Mouse (Mus musculus) cerebellum, adult 9-11 months (tissue): ENCODE measurements around the gene Slc38a1.
"Not testable (repeated sequence)": the region's sequence is repeated elsewhere in the genome, so short reads cannot be mapped to it uniquely, and the experiment has no call there.

Source experiments
- DNase-seq: peaks from one replicate; pipeline ENCODE4 v3.0.0; 2022

Gene Slc38a1

DNA sequence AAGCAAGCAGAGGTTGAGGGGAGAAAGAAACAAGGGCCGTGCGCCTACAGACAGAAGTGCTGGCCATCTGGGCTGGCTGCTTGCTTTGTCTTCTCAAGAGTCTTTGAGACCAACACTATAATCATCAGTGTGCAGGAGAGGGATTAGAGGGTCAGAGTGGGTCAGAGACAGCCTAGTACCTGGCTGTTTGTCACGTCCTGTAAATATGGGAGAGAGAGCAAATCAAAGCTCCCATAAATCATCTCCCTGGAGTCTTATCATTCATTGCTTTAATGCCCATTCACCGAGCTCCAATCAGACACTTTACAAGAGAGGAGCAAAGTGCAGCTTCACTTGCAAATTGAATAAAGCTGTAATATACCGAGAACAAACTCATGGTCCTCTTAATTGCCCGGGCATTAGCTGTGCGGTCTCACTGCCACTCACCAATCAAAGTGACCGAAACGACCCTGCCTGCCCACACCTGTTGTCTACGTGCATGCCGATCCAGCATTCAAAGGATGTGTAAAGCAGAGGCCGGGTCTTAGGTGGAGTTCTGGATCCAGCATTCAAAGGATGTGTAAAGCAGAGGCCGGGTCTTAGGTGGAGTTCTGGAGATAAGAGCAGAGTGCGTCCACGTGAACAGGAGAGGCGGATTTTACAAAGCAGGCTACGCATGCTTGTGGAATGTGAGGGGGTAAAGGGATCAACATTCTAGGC lies 15.0 kb upstream of the Slc38a1 start:
- DNase-seq: no peak

DNA sequence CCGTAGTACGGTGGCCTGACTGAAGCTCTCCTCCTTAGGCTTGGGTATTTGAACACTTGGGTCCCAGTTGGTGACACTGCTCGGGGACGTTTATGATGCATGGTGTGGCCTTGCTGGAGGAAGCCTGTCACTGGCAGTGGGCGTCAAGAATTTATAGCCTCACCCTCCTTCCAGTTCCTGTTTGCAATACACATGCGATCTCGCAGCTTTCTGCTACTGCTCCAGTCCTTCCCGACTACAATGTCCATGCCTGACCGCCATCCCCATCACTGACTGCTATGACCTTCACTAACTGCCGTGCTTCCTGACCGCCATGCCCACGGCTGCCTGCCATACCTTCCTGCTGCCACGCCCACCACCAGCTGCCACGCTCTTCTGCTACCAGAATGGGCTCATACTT lies 12.8 kb upstream of the Slc38a1 start:
- no peak for DNase-seq

DNA sequence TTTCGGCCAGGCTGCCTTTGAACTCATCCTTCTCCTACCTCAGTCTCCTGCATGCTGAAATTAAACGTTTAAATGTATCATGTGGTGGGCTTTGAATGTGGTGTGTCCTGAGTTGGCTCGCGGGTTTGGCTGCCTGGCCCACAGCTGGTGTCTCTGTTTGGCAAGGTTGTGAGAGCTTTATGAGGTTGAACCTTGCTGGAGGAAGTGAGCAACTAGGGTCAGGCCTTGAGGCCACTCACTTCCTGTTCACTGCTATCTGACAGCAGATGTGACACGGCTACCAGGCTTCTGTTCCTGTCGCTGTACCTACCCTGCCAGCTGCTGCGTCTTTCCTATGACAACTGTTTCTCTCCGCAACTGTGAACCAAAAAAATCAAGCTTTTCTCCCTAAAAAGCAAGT lies 12.0 kb upstream of the Slc38a1 start:
- DNase-seq: no peak

DNA sequence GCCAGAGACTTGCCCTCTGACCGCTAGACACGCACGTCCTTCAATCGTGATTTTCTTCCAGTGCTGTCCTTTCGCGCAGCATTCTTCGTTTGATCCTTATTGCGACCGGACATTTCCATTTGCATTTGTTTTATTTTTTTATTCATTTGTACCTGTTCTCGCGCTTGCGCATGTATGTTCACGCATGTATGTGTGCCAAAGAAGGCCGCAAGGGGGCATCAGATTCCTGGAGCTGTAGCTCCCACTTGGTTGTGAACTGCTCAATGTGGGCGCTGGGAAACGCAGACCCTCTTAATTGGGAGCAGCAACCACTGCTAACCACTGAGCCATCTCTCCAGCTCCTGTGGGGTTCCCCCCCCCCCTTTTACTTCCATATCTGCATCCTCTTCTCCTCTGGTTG lies 10.3 kb upstream of the Slc38a1 start:
- DNase-seq: no peak

DNA sequence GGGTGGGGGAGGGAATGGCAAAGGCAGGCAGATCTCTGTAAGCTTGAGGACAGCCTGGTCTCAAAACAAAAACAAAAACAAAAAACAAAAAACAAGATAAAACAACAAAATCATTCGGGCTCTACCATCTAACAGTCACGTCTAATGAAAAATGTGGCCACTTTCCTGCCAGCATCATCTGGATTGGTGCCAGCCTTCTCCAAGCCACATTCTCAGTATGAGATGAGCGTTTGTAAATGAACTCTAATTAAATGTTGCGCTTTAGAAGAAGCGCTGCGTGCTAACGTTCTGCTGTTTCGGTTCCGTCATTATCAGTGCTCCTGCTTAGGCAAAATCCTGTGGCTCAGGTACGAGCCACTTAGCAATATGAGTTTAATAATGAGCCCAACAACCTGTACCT lies 9.8 kb upstream of the Slc38a1 start:
- DNase-seq: no peak

DNA sequence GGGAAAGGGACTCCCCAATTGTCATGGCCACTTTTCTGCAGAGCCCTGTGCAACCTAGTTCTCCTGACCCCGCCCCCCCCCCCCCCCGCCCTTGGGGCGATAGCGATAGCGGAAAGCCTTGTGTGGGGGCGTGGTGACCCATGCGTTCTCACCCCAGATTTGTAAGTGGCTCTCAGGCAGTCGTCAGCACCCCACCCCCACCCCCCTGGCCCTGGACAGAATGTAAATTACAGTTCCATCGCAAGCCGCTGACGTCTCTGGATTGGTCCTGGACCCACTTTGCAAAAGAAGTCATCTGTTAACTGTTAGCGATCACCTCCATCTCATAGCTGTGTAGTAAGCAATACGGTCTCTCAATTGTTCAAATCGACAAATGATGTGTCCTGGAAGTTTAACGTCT lies 4.7 kb upstream of the Slc38a1 start:
- DNase-seq: no peak

DNA sequence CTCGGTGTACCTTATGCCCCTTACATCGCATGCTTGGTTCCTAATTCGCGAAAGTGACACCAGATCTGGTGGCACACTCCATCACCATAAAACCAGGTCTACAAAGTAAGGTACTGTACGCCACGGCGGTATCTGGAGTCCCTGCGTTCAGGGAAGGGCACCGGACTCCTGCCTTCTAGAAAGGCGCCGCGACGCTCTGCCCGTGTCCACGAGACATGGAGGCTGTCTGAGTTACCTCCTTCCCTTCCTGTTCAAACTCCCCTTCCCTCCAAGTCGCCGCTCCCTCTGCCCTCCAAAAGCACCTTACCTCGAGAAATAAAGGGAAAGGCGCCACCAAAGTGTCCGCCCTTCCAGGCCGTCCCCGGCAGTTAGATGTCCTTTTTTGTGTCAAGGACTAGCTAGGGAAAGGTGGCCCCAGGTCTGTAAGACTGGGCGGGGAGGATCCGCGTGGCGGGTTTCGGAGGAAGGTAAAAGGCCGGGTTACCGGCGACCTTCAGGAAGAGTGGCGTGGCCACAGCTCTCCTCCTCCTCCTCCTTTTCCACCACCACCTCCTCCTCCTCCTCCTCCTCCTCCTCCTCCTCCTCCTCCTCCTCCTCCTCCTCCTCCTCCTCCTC lies 785 bp downstream of the Slc38a1 start:
- DNase-seq: peak; percentile 57

DNA sequence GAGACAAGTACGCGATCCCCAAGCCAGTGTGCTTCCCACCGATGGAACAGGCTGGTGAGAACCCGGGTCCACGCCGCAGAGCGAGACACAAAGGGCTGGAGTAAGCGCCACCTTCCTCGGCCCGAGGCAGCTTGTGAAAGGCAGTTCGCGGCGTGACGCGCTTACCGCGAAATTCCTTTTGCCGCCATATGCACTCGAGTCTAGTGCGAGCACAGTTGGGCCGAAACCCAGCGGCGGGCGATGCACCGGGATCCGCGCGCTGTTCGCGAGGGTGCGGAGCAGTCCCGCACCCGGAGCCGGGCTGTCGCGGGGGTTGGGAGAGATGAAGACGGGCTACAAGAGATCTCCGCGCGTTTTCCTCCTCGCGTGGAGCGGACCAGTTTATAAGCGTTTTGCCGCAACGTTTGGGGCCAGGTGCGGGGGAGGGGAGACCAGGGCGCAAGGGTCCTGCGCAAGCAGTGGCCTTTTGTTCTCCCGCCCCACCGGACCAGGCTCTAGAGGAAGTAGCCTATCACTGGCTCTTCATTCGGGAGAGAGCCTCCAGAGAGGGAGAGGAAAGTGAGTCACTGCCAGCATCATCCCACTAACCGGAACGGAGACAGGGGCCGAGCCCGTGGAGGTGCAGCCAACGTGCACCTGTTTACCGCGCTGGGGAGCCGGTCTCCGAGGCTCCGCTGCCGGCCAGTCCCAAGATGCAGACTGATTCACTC lies 1.4 kb downstream of the Slc38a1 start:
- DNase-seq: peak; percentile 84

DNA sequence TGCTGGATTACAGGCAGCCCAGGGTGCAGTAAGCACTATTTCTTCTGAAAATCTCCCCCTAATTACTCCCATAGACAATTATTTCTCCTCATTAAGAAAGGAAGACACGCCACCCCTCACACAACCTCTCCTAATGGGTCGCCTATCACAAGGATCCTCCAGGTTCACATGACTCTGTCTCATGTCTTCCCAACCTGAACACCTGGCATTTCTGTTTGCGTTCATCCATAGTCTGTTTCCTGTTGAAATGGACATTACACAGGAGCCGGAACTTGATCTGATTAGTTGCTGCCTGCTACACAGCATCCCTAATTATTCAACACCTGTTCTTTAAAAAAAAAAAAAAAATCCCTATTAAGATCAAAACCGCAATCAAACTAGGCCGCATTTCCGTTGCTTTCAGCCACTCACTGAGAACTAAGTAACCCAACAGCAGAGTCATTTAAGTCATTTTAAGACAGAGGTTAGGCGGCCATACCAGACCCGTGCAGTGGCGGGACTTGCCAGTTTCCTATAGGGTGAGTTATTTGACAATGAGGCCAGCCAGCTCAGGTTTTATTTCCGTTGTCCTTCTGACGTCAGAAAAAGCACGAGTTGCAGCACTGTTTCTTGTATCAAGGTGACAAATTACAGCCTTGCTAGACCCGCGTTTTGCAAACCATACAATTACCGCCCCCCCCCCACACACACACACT lies 2.3 kb downstream of the Slc38a1 start:
- DNase-seq: peak; percentile 52

DNA sequence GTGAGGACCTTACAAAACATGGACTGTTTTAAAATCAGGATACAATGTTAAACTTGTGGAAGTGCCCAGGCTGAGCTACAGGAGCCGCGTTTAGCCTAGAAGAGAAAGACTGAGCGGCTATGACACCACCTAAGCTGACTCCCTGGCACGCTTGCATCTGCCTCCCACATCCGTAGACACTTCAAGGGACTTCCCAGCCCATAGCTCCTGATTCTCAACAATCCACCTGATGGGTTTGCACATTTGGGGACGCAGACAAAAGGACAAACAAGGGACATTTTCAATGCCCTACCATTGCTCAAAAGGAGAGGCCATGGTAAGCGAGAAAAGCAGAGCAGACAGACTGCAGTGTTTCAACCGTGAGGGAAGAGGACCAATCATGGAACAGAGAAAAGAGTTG lies 3.1 kb downstream of the Slc38a1 start:
- peak; percentile 28 for DNase-seq

DNA sequence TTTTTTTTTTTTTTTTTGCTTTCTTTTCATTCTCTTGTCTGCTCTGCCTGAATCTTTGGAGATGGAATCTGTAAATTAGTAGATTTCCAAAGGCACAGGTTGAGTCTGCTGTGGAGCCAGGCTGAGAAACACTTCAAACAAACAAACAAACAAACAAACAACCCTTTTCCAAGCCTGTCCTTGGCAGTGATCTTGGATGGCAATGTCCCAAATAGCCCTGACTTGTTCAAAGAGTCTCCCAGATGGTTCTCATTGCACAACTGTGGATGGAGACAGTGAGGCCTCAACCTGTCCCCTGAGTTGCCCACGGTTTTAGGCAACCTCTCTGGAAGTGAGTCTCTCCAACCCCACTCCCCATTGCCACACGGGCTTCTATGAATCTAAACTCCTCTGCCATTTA lies 4.1 kb downstream of the Slc38a1 start:
- DNase-seq: peak; percentile 34

DNA sequence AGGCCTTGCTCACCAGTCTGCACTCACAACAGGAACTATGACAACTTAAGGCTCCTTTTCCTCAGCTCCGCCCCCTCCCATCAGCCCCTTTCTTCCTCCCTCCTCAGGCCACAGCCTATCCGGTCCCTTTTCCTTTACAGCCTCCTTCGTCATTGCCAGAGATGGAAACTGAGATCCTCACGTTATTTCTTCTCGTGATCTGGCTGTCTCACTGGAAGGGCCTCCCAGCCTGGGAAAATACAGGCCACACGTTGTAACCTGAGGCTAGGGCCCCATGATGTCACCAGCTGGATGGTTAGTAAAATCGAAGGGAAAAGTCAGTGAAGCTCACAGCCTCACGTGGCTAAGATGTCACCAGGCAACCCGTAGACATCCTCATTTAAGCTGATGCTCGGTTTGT lies 4.5 kb downstream of the Slc38a1 start:
- peak; percentile 25 for DNase-seq

DNA sequence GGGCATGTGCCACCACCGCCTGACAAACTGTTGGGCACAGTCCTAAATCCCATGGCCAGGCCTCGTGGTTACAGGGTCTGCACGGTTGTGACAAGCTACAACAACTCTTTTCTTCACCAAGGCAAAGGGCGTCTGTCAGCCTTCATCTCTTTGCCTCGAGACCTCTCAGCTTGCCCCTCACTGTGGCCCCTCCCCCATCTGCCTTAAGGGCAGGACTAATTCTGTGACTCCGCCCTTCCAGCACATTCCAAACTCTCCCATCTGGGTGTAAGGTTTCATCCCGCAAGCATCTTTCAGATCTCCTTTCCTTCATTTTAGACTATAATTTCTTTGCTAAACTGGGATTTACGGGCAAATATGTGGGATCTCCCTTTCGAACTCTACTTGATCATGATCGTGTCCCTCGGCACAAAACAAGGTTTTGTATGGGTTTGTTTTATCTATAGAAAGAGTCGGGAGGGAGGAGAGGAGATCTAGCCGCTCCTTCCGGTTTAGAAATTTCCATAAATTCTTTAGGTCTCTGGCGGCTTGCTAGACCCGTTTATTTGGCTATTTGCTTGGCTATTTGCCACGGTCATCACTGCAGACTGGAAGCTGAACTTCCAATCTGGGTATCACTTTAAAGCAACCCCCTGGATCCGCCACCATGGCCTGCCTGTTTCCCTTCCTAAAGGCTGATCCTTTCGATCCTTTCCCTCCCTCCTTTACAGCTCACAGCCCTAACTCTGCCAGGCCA lies 7.9 kb downstream of the Slc38a1 start:
- DNase-seq: no peak

DNA sequence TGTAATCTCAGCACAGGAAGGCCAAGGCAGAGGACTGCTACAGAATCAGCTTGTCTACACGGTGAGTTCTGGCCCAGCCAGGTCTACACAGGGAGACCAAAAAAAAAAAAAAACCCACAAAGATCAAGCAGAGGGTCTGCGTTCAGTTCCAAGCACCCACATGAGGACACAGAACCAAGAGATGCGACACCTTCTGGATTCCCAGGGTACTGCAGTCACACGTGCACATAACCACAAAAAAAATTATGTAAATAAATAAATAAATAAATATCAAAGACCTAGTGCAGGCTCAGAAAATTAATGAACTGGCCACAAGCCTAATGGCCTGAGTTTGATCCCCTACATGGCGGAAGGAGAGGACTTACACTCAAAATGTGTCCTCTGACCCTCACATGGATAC lies 10.5 kb downstream of the Slc38a1 start:
- no peak for DNase-seq

DNA sequence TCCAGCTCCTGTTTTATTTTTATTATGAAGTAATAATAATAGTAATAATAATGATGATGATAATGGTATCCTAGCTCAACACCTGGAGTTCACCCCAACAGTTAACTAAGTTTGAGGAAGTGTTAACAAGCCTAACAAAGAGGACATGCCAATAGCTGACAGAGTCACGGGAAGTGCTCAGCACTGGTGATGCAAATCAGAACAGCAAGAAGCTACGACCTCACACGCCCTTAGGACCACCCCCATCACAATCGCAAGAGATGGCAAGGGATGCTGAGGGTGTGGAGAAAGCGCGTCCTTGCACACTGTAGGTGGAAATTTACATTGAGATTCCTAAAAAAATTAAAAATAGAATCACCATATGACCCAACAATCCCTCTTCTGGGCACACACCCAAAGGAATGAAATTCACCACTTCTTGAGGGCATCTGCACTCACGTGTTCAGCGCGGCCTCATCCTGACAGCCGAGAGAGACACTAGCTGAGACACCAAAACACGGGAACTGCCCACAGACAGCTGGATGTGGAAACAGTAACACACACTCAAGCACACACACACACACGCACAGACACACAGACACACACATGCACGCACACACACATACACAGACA lies 11.5 kb downstream of the Slc38a1 start:
- DNase-seq: no peak

DNA sequence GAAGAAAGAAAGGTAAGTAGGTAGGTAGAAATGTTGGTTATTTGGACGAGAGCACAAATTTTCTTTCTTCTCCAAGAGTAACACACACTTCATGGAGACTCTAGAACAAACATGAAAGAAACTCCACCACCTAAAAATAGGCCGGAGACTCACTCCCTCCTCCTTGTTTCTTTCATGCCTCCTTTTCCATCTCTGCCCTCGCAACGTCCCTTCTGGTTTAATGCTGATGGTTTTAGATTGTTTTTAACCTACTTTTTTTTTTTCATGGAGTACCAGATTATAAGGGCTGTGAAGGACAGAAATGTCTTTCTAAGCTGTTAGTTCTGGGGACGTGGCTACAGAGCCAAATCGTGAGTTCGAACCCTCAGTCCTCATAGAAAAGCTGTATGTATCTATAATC lies 14.5 kb downstream of the Slc38a1 start:
- DNase-seq: no peak

DNA sequence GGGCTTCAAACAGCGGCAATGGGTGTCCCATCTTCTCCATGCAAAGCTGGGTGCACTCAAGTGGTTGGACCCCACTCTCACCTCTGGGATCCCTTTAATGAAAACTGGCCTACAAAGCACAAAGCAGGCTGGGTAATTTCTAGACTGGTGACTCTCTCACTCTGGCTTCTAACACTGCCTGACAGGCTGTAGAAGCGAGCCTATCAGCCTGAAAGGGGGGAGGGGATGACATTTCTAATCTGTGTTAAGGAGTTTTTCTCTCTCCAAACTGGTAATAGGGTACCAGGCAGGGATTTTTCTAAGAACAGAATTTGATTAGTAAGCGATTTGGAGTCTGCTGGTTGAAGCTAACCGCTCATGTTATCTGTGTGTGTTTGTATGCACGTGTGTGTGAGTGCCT lies 15.8 kb downstream of the Slc38a1 start:
- DNase-seq: no peak

DNA sequence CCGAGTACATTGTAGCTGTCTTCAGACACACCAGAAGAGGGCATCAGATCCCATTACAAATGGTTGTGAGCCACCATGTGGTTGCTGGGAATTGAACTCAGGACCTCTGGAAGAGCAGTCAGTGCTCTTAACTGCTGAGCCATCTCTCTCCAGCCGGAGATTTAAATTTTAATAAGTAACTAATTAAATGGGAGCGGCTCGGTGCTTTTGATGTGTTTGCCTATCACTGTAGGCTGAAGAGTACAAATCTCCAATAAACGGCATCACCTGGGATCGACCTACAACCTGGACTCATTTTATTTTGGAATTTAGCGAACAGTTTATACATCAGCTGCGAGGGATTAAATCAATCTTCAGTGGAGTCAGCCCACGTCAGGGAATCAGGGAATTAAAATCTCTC lies 17.7 kb downstream of the Slc38a1 start:
- not testable (repeated sequence) for DNase-seq

DNA sequence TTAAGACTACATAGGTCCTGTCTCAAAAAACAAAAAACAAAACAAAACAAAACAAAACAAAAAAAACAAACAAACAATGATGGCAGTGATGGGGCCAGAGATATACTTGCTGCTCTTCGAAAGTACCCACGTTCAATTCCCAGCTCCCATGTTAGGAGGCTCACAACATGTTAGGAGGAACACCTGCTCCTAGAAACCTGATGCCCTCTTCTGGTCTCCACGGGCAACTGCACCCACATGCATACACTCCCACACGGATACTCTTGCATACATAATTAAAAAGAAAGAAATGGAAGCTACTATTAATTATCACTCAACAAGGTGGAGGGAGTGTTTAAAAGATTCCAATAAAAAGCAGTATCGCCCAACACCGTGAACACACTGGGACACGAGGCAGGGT lies 20.3 kb downstream of the Slc38a1 start:
- no peak for DNase-seq

DNA sequence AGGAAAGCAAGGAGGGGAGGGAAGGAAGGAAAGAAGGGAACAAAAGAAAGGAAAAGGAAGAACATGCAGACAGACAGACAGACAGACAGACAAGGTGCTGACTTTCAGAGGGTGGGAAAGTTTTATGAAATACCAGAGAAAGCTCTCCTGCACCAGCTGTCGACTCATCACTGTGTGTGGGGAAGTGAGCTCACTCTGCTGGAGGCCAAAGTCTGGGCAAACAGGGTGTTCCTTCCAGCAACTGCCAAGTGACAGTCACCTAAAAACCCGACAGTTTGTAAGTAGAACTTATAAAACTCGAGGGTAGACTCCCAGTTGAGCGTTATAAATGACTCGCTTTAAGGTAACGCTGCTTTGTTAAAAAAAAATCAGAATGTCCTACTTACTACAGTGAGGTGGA lies 21.0 kb downstream of the Slc38a1 start:
- DNase-seq: no peak

DNA sequence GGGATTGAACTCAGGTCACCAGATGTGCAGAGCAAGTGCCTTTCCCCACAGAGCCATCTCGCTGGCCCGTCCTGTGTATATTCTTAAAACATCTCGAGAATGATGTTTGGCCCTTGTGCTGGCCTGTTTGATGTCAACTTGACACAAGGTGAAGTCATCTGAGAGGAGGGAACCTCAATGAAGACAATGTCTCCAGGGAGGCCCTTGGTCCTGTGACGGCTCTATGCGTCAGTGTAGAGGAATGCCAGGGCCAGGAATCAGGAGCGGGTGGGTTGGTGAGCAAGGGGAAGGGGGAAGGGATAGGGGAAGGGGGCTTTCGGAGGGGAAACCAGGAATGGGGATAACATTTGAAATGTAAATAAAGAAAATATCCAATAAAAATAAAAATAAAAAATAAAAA lies 25.2 kb downstream of the Slc38a1 start:
- DNase-seq: no peak

DNA sequence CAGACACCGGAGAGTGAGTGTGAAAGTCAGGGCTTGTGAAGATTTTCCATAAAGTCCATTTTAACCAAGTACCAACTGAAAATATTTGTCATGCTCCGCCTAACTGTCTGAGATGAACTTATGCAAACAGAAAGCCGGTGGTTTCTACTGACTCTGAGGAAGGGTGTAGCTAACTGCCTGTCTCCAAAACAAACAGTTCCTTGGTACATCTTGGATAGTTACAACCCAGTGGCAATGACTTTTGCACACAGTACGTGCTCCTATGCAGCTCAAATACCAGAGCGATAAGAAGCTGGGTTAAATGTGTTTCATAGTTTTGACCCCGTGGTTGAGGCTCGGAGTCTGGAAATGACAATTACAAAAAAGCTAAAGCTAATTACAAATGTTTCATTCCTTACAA lies 34.0 kb downstream of the Slc38a1 start:
- DNase-seq: no peak

DNA sequence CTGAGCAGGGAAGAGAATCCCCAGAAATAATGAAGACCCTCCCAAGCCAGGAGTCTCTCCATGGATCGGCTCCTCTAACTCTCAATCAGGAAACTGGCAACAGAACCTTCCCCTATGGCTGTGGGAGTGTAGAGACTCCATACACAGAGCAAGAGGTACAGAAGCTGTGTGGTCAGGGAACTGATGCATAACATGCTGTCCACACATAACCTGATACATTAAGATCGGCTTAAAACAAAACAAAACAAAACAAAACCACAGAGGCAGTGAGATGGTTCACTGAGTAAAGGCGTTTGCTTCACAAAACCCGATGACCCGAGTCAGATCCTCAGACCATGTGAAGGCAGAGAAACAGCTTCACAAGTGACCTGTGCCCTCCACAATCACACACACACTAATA lies 35.3 kb downstream of the Slc38a1 start:
- no peak for DNase-seq
